Mouse (Mus musculus) neural tube, embryonic 12.5 days (tissue): ENCODE measurements around the gene Sec62. TPM values are rescaled to one million over a fixed set of nuclear protein-coding genes. Genes with fewer than 3 reads are reported as not detected.
A peak's percentile ranks its signal among the peaks of the same experiment; 100 is the strongest.

Source experiments
- ATAC-seq: fragments of 200-750 bp; cut with Nextera tagmentation; 2 replicates; pipeline ENCODE4 v1.8.0; 2017; ENCODE audit warnings: low read depth, mild to moderate bottlenecking, moderate TSS enrichment, moderate library complexity; ENCODE audit not compliant: low FRiP score
- H3K27ac ChIP-seq: fragments of 300-500 bp; sonication (generic); 2 replicates; pipeline ENCODE4 v1.5.1; 2016
- H3K27me3 ChIP-seq: fragments of 300-500 bp; sonication (generic); replicated peaks from 2 replicates; pipeline ENCODE4 v1.6.1; 2016; ENCODE audit warnings: mild to moderate bottlenecking
- H3K36me3 ChIP-seq: fragments of 300-500 bp; sonication (generic); 2 replicates; pipeline ENCODE4 v1.6.1; 2016; ENCODE audit warnings: mild to moderate bottlenecking
- H3K4me1 ChIP-seq: fragments of 300-500 bp; sonication (generic); 2 replicates; pipeline ENCODE4 v1.6.1; 2016
- H3K4me2 ChIP-seq: fragments of 300-500 bp; sonication (generic); replicated peaks from 2 replicates; pipeline ENCODE4 v1.6.1; 2016; ENCODE audit warnings: mild to moderate bottlenecking
- H3K4me3 ChIP-seq: fragments of 300-500 bp; sonication (generic); 2 replicates; pipeline ENCODE4 v1.5.1; 2016
- H3K9ac ChIP-seq: fragments of 300-500 bp; sonication (generic); 2 replicates; pipeline ENCODE4 v1.6.1; 2016; ENCODE audit warnings: mild to moderate bottlenecking
- H3K9me3 ChIP-seq: fragments of 300-500 bp; sonication (generic); 2 replicates; pipeline ENCODE4 v1.6.1; 2016; ENCODE audit warnings: mild to moderate bottlenecking
- WGBS: fragments of 180-500 bp; shearing (Covaris S2); methylation state at CpG from one replicate; pipeline ENCODE4 v1.1.7; 2016; 5-methylcytosine and 5-hydroxymethylcytosine counted together
- polyA plus RNA-seq: library from polyadenylated mRNA; unstranded; fragments of >200 nt; fragmentation: Nextera tagmentation; extraction: Ambion mirVana; gene quantifications from 2 replicates; pipeline ENCODE4 v1.2.1, GENCODE M21; 2016

Sec62 gene
- polyA plus RNA-seq, 1 experiment from 2014 or later, result 84.1 TPM

GRCm38 (mm10) chr3:30774677-30775076, 18.0 kb upstream of the Sec62 start:
- no peak overlapping the region for H3K27ac ChIP-seq
- ATAC-seq, result no peak
- WGBS, result 92% methylated on average over 5 of the region's 5 CpGs

GRCm38 (mm10) chr3:30777984-30778383, 14.7 kb upstream of the Sec62 start:
- H3K9ac ChIP-seq, result no peak overlapping the region
- H3K4me1 ChIP-seq, result no peaks in the 10 kb centered on the region
- H3K27me3 ChIP-seq, result no peaks in the 10 kb centered on the region
- no peak for ATAC-seq
- H3K36me3 ChIP-seq, result no peaks in the 10 kb centered on the region
- H3K4me2 ChIP-seq, result no peak overlapping the region
- no peaks in the 10 kb centered on the region for H3K9me3 ChIP-seq
- H3K27ac ChIP-seq, result no peak overlapping the region
- 77% methylated on average over 5 of the region's 5 CpGs for WGBS
- H3K4me3 ChIP-seq, result no peak overlapping the region

More at GRCm38 (mm10) chr3:30774677-30775076, 18.0 kb upstream of the Sec62 start:
- H3K27me3 ChIP-seq, result no peaks in the 10 kb centered on the region
- no peak overlapping the region for H3K9ac ChIP-seq
- no peaks in the 10 kb centered on the region for H3K36me3 ChIP-seq
- H3K4me3 ChIP-seq, result no peak overlapping the region
- no peak overlapping the region for H3K4me2 ChIP-seq
- H3K9me3 ChIP-seq, result no peaks in the 10 kb centered on the region
- no peaks in the 10 kb centered on the region for H3K4me1 ChIP-seq

- H3K27ac ChIP-seq, result no peak overlapping the region
- H3K4me3 ChIP-seq, result no peak overlapping the region
- H3K4me1 ChIP-seq, result no peaks in the 10 kb centered on the region
- H3K9me3 ChIP-seq, result no peaks in the 10 kb centered on the region
- WGBS, result 25% methylated on average over 5 of the region's 5 CpGs
- no peak overlapping the region for H3K9ac ChIP-seq
- no peaks in the 10 kb centered on the region for H3K36me3 ChIP-seq
- ATAC-seq, result no peak
- H3K27me3 ChIP-seq, result no peaks in the 10 kb centered on the region
- H3K4me2 ChIP-seq, result no peak overlapping the region
Observed at GRCm38 (mm10) chr3:30788531-30788930, 4.1 kb upstream of the Sec62 start.

GRCm38 (mm10) chr3:30793403-30794221, 937 bp downstream of the Sec62 start:
- under 1% methylated on average over 49 of the region's 75 CpGs for WGBS
- Histone ChIP-seq H3K9ac (peak overlapping the region; percentile 98), H3K4me3 (peak overlapping the region; percentile 97), H3K4me1 (no peaks in the 10 kb centered on the region), H3K27me3 (no peaks in the 10 kb centered on the region), H3K9me3 (no peaks in the 10 kb centered on the region), H3K36me3 (no peaks in the 10 kb centered on the region), H3K4me2 (peak overlapping the region; percentile 63), H3K27ac (peak overlapping the region; percentile 82)
- peak; percentile 84 for ATAC-seq

GRCm38 (mm10) chr3:30802171-30802570, 9.5 kb downstream of the Sec62 start:
- Histone ChIP-seq H3K4me2 (no peak overlapping the region), H3K9ac (no peak overlapping the region), H3K4me3 (no peak overlapping the region), H3K9me3 (no peaks in the 10 kb centered on the region), H3K27me3 (no peaks in the 10 kb centered on the region), H3K4me1 (no peaks in the 10 kb centered on the region), H3K27ac (no peak overlapping the region), H3K36me3 (peaks cover 35% of the 10 kb centered on the region)
- ATAC-seq, result no peak
- WGBS, result 94% methylated on average over 3 of the region's 3 CpGs

- H3K4me3 ChIP-seq, result no peak overlapping the region
- WGBS, result 76% methylated on average over 3 of the region's 3 CpGs
- no peak for ATAC-seq
- H3K4me1 ChIP-seq, result no peaks in the 10 kb centered on the region
- H3K9me3 ChIP-seq, result no peaks in the 10 kb centered on the region
- no peaks in the 10 kb centered on the region for H3K27me3 ChIP-seq
- H3K36me3 ChIP-seq, result peaks cover 47% of the 10 kb centered on the region
- no peak overlapping the region for H3K9ac ChIP-seq
- no peak overlapping the region for H3K27ac ChIP-seq
- H3K4me2 ChIP-seq, result no peak overlapping the region
Observed at GRCm38 (mm10) chr3:30812881-30813280, 20.2 kb downstream of the Sec62 start.

- no peak overlapping the region for H3K27ac ChIP-seq
- H3K4me2 ChIP-seq, result no peak overlapping the region
- no peak for ATAC-seq
- 95% methylated on average over 16 of the region's 16 CpGs for WGBS
- no peaks in the 10 kb centered on the region for H3K4me1 ChIP-seq
- no peak overlapping the region for H3K4me3 ChIP-seq
- H3K9me3 ChIP-seq, result no peaks in the 10 kb centered on the region
- no peak overlapping the region for H3K9ac ChIP-seq
- peaks cover 43% of the 10 kb centered on the region for H3K36me3 ChIP-seq
- no peaks in the 10 kb centered on the region for H3K27me3 ChIP-seq
Observed at GRCm38 (mm10) chr3:30818630-30819125, 26.0 kb downstream of the Sec62 start.

GRCm38 (mm10) chr3:30822163-30822562, 29.5 kb downstream of the Sec62 start:
- Histone ChIP-seq H3K27me3 (no peaks in the 10 kb centered on the region), H3K27ac (no peak overlapping the region), H3K36me3 (peaks cover 30% of the 10 kb centered on the region), H3K4me1 (no peaks in the 10 kb centered on the region), H3K4me2 (no peak overlapping the region), H3K4me3 (no peak overlapping the region), H3K9me3 (no peaks in the 10 kb centered on the region), H3K9ac (no peak overlapping the region)
- 93% methylated on average over 8 of the region's 8 CpGs for WGBS
- no peak for ATAC-seq

GRCm38 (mm10) chr3:30826069-30826468, 33.4 kb downstream of the Sec62 start:
- Histone ChIP-seq H3K4me1 (no peaks in the 10 kb centered on the region), H3K9me3 (no peaks in the 10 kb centered on the region), H3K36me3 (peaks cover 5% of the 10 kb centered on the region; the same call in 1 of the 2 replicates), H3K9ac (no peak overlapping the region), H3K27me3 (no peaks in the 10 kb centered on the region), H3K4me2 (no peak overlapping the region), H3K27ac (no peak overlapping the region), H3K4me3 (no peak overlapping the region)
- no peak for ATAC-seq
- 96% methylated on average over 5 of the region's 5 CpGs for WGBS

GRCm38 (mm10) chr3:30831848-30832606, 39.4 kb downstream of the Sec62 start:
- WGBS, result 79% methylated on average over 15 of the region's 15 CpGs
- H3K9ac ChIP-seq, result no peak overlapping the region
- no peak overlapping the region for H3K4me3 ChIP-seq
- no peak for ATAC-seq
- H3K4me1 ChIP-seq, result no peaks in the 10 kb centered on the region
- H3K4me2 ChIP-seq, result no peak overlapping the region
- H3K27ac ChIP-seq, result no peak overlapping the region
- no peaks in the 10 kb centered on the region for H3K9me3 ChIP-seq
- no peaks in the 10 kb centered on the region for H3K27me3 ChIP-seq
- no peaks in the 10 kb centered on the region for H3K36me3 ChIP-seq

GRCm38 (mm10) chr3:30833254-30833653, 40.6 kb downstream of the Sec62 start:
- H3K4me3 ChIP-seq, result no peak overlapping the region
- H3K27me3 ChIP-seq, result no peaks in the 10 kb centered on the region
- no peaks in the 10 kb centered on the region for H3K9me3 ChIP-seq
- H3K36me3 ChIP-seq, result no peaks in the 10 kb centered on the region
- 87% methylated on average over 3 of the region's 3 CpGs for WGBS
- ATAC-seq, result no peak
- no peak overlapping the region for H3K9ac ChIP-seq
- no peak overlapping the region for H3K4me2 ChIP-seq
- no peaks in the 10 kb centered on the region for H3K4me1 ChIP-seq
- H3K27ac ChIP-seq, result no peak overlapping the region

GRCm38 (mm10) chr3:30845755-30846154, 53.1 kb downstream of the Sec62 start:
- H3K9ac ChIP-seq, result no peak overlapping the region
- no peak for ATAC-seq
- H3K27ac ChIP-seq, result no peak overlapping the region
- 47% methylated on average over 2 of the region's 2 CpGs for WGBS
- no peaks in the 10 kb centered on the region for H3K4me1 ChIP-seq
- H3K27me3 ChIP-seq, result no peaks in the 10 kb centered on the region
- H3K4me2 ChIP-seq, result no peak overlapping the region
- H3K4me3 ChIP-seq, result no peak overlapping the region
- no peaks in the 10 kb centered on the region for H3K36me3 ChIP-seq
- H3K9me3 ChIP-seq, result no peaks in the 10 kb centered on the region
